Mouse (Mus musculus): Measurements from ENCODE around the gene Esr2.

GRCm38 (mm10) chr12:76109646-76110405 lies 67.2 kb downstream of the Esr2 start:
- TF ChIP-seq CTCF (conservative IDR thresholded peaks at IDR 0.05; ENCODE audit: low read length) (no peak), NANOG (IDR thresholded peaks at IDR 0.05; ENCODE audit: borderline replicate concordance, low read length) (no peak), POU5F1 (IDR thresholded peaks at IDR 0.05; ENCODE audit: borderline replicate concordance, low read length) (no peak)

All from E14TG2a.4 (cell line).